Mouse (Mus musculus): Measurements from ENCODE around the gene Ppp1r12c.
A peak's percentile ranks its signal among the peaks of the same experiment; 100 is the strongest.

Gene Ppp1r12c

DNA sequence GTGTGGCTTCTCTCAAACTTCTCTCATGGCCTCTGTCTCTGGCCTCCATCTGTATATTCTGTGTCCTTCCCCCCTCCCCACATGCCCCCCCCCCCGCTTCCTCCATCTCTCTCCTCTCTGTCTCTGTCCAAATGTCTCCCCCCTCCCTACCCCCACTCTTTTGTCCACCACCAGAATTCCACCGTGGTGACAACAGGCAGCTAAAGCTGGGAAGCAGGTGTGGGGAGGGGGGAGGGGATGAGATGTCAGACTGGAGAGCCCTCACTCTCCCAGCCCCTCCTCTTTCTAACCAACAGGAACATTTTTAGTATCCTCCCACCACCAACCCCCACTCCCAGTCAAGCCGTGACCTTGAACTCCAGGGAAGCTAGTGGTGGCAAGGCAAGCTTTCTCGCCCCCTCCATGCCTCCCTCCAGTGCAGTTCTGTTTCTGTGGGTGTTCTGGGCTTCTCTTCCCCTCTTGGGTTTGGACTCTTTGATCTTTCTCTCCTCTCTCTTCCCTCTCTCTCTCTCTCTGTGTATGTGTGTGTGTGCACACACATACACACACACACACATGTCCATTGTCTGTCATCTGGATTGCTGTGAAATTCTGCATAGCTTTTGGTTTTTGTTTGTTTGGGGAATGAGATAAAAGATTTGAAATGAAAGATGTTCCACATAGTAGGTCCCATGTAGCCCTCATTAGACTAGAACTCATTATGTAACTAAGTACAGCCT lies 15.0 kb upstream of the Ppp1r12c start, which contains the start of gene Tnnt1:
Gene Tnnt1, minus strand, starts transcription at position 51 of the 719 bp plus-strand sequence.
- DNase-seq (ENCODE audit: inconsistent age in 2 of 2, low spot score in 1 of 2), result no peak

DNA sequence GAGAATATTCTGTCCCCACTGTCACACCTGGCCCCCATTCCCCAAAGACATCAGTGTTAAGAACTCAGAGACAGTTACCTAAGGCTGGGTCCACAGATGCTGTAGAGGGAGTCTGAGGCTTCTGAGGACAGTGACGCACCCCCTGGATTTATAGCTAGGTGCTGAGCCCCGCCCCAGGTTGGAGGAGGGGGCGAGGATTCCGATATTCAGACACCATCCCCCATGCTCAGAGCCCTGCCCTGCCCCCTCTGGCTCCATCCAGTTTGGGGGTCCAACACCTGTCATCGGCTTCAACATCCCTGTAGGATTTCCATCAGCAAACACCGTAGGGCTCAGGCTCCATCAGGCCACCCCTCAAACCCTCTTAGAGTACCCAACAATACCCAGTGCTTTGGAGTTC lies 14.4 kb upstream of the Ppp1r12c start:
- no peak for DNase-seq (ENCODE audit: inconsistent age in 2 of 2, low spot score in 1 of 2)

DNA sequence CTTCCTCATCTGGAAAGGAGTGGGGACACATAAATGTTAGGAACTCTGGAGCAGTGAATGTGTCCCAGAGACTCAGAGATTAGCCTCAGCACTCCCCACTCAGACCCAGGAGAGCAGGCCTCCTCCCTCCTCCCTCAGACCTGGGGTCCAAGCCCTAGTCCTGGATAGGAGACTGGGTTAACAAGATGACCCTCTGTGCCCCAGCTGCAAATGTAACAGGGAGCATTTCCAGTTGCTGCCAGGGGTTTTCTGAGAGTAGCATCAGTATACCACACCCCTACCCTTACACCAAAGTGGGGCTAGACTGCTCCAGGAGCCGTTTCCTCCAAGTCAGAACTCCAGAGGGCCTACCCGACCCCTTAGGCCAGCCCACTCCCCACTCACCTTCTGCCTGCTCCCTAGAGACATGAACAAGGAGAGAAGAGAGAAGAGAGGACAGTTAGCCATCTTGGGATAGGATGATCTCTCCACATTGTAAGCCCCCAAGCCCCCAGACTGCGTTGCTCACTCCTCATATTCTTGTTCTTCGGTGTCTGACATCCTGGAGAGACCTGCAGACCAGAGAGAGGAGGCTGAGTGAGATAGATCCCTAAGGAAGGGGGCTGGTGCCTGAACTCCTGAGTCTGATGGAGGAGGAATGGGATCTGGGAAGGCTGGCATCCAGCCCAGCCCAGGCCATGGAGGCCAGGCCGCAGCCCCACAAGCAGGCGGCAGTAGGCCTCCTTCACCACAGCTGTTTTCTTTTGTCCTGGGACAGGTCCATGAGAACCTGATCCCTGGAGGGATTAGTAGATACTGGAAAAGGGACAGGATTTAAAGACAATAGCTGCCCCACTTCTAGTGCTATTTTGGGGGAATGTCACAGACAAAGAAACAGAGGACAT lies 12.6 kb upstream of the Ppp1r12c start:
- no peak for DNase-seq (ENCODE audit: inconsistent age in 2 of 2, low spot score in 1 of 2)

DNA sequence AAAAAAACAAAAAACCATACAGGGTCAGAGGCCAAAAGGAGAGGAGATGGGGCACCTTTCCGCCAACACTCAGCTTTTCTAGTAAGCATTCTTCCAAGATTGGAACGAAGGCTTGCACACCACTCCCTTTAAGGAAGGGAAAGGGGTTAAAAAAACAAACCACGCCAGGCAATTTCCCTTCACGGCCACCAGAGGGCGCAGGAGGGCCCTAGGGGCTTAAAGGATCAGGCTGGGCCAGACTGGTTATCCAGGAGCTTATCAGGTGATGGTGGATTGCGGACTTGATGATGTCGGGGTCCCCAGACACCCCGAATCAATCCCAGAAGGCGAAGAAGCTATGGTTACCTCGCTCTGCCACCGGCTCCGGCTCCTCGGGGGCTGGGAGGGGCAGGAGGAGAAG lies 11.8 kb upstream of the Ppp1r12c start:
- DNase-seq (ENCODE audit: inconsistent age in 2 of 2, low spot score in 1 of 2), result peak in 1 of 2 experiments; percentile 71

DNA sequence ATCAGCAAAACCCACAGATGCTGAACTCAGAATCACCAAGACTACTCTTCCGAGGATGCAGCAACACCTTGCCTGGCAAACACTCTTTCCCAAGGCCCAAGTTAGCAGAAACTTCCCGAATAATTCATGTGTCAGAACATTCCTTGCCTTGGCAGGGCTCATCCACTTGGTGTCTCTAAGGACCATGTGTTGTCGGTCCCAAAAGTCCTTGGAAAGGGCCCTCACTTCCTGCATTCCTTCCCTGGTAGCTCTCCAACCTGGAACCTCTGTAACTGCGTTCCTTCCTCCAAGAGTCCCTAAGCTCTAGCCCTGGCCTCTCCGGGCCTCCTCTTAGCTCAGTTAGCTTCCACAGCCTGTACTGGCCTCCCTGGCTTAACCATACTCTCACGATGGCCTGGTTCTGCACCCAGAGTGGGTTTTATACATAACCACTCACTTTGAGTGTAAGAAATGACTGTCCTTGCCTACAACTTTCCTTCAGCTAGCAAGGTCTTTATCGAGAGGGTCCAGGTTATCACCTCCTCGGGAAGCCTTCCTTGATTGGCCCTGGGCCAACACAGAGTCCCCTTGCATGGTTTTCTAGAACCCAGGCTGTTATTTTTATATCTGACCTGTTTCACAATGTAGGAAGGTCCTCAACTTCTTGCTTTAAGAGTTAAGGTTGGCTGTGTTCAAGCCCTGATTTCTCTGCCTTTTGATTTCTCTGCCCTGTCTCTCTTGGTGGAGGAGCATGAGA lies 10.2 kb upstream of the Ppp1r12c start:
- DNase-seq (ENCODE audit: inconsistent age in 2 of 2, low spot score in 1 of 2), result no peak

DNA sequence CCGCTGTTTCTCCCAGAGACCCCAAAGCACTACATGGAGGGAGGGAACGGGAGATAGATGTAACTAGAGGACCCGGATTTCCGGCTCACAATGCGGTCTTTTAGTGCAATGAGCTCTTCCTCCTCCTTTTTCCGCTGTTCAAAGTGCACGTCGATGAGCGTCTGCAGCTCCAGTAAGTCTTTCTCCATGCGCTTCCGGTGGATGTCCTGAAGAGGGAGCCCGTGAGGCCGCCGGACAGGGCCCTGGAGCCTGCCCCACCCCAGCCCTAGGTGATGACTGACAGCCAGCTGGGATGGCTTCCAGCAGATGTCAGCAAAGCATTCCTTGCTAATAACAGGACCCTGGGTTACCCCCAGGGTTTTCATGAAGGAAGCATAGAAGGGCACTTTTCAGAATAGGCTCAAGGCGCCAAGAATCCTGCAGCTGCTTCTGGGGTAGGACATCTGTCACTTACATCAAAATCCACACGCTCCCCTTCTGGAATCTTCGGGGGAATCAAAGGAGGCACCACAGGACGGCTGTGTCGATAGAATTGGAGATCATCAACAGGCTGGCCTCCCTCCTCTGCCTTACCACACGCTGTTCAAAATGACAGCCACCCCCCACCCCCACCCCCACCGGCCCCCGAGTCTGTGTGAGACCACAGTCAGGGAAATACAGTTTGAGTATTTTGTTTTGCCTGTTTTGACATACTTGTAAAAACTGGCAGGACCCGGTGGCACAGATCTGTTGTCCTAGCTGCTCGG lies 8.6 kb upstream of the Ppp1r12c start:
- peak; percentile 68 to 87 for DNase-seq (ENCODE audit: inconsistent age in 2 of 2, low spot score in 1 of 2)

DNA sequence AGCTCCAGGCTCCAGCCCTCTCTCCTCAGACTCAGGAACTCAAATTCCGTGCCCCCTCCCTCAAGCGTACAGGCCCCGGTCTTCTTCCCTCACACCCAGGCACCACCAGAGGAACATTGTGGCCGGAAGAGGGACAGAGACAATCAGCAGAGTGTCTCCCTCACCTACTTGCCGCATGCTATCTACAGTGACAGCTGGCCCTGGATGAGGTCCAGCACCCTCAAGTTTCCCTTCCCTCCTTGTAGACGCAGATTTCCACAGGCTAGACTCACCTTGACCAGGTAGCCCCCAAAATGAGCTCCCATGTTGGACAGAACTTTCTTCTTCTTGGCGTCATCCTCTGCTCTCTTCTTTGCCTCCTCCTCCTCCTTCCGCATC lies 7.2 kb upstream of the Ppp1r12c start:
- no peak for DNase-seq (ENCODE audit: inconsistent age in 2 of 2, low spot score in 1 of 2)

DNA sequence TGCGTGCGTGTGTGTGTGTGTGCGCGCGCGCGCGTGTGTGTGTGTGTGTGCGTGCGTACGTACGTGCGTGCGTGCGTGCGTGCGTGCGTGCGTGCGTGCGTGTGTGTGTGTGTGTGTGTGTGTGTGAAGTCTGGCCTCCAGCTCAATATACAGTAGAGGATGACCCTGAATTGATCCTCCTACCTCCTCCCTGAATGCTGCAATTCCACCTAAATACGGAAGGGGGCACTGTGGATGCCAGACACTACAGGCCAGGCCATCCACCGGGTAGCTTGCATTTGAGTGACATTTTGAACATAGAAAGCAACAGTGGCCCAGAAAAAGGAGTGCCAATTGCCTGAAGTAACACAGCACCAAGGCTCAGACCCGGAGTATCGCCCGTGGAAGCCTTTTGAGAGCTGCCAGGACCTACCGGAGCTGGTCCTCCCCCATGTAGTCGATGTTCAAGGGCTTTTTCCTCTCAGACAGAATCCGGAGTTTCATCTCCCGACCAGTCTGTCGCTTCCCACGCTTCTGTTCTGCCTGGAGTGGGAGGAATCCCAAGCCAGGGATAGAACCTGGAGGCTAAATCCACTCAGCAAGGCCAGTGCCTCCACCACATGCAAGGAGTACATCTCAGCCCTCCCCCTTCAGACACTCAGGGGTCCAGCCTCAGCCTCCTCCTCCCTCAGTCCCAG lies 6.7 kb upstream of the Ppp1r12c start:
- DNase-seq (ENCODE audit: inconsistent age in 2 of 2, low spot score in 1 of 2), result no peak

DNA sequence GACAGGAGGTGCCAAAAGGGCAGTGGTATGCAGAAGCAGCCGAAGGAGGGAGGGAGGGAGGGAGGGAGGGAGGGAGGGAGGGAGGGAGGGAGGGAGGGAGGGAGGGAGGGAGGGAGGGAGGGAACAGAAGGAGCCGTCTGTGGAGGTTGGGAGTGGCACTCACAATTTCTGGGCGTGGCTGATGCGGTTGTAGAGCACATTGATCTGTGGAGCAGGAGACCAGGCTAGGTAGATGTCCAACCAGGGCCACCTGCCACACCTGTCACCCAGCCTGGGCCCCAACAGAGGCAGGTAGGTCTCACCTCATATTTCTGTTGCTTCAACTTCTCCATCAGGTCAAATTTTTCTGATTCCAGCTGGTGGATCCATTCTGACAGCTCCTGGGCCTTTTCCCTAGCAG lies 5.7 kb upstream of the Ppp1r12c start:
- no peak for DNase-seq (ENCODE audit: inconsistent age in 2 of 2, low spot score in 1 of 2)

DNA sequence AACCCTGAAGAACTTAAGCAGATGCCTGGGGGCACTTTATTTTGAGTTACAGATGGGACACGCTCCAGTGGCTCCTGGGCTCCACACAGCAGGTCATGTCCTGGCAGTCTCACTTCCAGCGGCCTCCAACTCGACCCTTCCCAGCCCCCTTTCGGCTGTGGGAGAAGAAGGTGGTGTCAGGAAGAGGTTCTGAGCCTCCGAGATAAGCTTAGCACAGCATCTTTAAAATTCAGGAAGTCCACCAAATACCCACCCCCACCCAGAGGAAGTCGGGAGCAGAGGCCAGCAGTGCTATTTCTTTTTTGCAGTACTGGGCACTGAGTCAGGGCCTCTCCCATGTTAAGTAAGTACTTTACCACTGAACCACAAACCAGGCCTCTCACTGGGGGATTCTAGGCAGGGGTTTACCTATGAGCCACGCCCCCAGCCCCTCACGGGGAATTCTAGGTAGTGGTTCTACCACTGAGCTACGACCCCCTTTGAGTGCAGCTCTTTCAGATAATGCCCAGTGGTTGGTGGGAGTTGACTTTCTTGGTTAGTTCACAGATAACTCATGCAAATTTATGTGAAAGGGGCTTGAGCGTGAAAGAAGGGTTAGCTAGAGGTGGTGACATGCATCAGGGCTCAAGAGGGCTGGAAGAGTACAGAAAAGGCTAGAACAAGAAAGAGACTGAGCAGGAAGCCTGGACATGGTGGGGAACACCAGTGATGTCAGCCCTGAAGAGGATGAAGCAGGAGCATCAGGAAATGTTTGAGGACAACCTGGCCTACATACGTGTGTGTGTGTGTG lies 3.4 kb upstream of the Ppp1r12c start:
- peak in 1 of 2 experiments; percentile 51 for DNase-seq (ENCODE audit: inconsistent age in 2 of 2, low spot score in 1 of 2)

DNA sequence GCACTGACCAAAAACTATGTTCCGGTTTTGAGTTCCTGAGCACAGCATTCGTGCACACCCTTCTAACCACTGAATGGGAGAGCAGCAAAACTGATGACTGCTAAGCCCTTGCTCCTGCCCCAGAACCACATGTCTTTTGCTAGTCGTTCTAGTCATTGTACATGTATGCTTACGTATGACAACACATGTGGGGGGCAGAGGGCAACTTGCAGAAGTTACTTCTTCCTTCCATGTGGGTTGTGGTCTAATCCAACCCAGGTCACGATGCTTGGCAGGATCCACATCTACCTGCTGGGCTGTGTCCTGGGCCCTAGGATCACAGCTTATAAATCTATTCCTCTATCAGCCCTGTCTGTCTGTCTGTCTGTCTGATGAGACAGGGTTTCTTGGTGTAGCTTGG lies 2.4 kb upstream of the Ppp1r12c start:
- DNase-seq (ENCODE audit: inconsistent age in 2 of 2, low spot score in 1 of 2), result no peak

DNA sequence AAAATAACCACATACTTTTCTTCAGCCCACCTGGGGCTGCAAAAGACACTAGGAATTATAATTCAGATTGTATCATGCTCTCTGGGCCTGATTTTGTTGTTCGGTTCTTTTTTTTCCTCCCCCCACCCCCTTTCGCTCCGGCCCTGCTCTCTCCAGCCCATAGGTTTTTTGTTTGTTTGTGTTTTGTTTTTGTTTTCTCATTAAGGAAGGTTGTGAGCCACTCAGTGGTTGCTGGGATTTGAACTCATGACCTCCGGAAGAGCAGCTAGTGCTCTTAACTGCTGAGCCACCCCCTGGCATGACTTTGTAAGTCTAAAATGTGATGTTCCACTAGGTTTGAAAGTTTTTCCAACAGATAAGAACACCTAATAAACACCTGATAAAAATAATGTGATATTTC lies 1.6 kb upstream of the Ppp1r12c start:
- no peak for DNase-seq (ENCODE audit: inconsistent age in 2 of 2, low spot score in 1 of 2)

DNA sequence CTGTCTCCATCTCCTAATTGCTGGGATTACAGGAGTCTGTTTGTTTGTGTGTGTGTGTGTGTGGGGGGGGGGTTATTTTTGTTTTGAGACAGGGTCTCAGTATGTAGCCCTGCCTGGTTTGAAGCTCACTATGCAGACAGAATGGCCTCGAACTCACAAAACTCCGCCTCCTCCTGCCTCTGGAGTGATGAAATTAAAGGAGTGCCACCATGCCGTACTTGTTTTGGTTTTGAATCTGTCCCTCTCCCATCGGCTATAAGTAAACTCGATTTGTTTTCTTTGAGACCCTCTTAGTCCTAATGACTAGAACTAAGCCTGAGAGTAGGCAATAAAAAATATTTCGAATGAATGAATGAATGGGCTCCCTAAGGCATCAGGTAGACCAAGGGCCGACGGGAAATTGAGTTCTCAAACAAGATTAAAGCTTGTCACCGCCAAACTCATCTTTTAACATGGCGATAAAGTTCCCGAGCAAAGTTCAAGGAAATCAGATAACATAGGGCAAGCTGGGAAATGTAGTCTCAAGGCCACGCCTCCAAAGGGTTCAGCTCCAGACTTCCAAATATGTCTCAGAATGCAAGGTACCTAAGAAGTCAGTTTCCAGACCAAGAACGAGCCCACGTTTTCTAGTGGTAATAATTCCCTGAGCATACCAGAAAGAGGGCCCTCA lies 1.1 kb upstream of the Ppp1r12c start:
- DNase-seq (ENCODE audit: inconsistent age in 2 of 2, low spot score in 1 of 2), result peak; percentile 67 to 92

DNA sequence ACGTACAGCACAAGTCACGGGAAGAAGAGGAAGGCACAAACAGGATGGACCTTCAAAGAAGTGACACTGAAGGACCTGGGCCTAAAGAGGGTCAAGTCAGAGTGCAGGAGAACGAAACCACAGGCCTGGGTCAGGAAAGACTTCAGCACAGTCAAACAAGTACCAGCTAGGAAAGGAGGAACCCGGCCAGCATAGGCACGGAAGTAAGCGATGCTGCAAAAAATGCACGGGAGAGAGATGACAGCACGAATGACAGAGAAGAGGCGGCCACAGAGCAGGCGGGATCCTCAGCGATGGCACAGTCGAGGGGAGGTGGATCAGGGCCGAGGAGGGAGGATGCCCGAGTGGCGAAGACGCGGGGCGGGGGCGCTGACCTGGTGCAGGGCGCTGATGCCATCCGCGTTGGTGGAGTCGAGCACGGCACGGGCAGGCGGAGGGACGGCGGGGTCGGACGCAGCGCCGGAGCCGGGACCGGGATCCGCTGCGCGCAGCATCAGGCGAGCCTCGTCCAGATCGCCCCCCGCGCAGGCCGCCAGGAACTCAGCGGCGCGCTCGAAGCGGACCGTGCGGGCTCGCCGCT lies 498 bp downstream of the Ppp1r12c start:
- DNase-seq (ENCODE audit: inconsistent age in 2 of 2, low spot score in 1 of 2), result peak; percentile 75 to 87

DNA sequence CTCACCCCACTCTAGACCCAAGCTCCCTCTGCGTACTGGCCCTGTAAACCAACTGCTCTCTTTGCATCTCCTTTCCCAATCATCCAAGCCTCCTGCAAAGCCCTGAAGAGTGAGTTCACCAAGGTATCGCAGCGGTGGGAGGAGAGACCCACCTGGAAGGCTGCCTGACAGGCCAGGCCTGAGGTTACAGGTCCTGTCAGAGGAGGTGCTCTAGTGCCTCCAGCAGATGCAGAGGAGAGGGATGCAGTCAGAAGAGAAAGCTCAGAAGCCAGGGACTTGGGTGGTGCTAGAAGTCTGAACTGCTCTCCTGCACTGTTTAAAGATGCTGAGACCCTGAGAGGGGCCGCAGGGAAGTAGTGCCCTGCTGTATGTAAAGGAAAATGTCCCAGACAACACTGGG lies 2.4 kb downstream of the Ppp1r12c start:
- DNase-seq (ENCODE audit: inconsistent age in 2 of 2, low spot score in 1 of 2), result no peak

DNA sequence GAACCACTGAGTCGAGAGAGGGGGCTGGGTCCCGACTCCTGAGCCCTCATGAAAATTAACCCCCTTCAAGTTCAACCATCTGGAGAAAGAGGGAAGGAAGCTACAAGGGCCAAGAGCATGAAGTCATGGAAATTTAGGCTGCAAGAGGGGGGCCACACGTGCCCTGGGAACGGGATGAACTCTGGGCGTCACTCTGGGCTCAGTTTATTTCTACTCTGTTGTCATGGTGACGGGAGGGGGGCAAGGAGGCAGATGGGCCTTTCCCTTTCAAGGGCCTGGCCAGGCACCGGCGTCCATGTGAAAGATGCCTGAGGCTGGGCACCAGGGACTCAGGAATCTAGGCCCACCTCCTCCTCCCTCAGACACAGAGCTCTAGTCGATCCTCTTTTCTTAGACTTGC lies 3.2 kb downstream of the Ppp1r12c start:
- peak; percentile 80 to 81 for DNase-seq (ENCODE audit: inconsistent age in 2 of 2, low spot score in 1 of 2)

DNA sequence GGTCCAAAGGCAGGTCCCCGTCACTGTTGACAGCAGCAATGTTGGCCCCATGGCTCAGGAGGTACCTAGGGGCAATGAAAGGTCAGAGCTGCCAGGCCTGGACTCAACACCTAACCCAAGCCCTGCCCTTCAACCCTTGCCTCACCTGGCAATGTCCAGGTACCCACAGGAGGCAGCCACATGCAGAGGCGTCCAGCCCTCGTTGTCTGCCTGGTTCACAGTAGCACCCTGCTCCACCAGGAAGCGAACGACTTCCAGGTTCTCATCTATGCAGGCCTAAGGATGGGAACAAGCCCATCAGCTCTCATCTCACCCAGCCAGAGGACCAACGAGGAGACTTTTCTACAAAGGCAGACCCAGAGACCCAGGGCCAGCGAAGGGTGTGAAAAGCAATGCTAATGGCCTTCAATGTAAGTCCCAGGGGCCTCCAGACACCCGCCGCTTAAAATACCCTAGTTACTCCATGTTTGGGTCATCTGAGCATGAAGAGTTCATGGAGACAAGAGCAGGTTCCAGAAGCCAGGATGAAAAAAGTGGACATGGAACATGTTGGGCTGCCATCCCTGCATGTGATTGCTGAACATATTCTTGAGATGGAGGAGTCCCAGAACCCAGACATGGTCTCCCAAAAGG lies 4.1 kb downstream of the Ppp1r12c start:
- DNase-seq (ENCODE audit: inconsistent age in 2 of 2, low spot score in 1 of 2), result no peak

DNA sequence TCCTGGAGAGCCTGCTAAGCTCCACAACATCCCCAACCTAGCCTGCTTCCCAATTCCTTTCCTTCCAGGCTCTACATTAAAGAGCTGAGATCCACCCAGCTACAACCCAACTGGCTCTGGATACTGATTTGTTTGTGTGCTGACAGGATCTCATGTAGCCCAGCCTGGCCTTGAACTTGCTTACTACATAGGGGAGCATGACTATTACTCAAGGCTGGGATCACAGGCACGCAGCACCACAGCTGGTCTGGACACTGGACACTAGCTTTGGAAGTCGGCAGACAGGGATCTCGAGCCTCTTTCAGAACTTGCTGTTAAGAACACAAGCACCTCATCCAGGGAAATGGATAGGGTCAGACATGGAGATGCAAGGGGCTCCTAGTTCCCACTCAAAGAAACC lies 5.0 kb downstream of the Ppp1r12c start:
- DNase-seq (ENCODE audit: inconsistent age in 2 of 2, low spot score in 1 of 2), result peak; percentile 69 to 81

Measured in adrenal gland, adult (tissue).